Mouse (Mus musculus) right cerebral cortex, postnatal 4 days (tissue): Measurements from ENCODE around the gene Nkain2.
"Not testable (repeated sequence)": the region's sequence is repeated elsewhere in the genome, so short reads cannot be mapped to it uniquely, and the experiment has no call there.

Experiments used
- DNase-seq: peaks from one replicate; pipeline ENCODE4 v3.0.0-alpha.2; 2022

The Nkain2 gene

GRCm38 (mm10) chr10:32052546-32053295 lies 837.5 kb downstream of the Nkain2 start:
- DNase-seq, result no peak

- DNase-seq, result peak; percentile 8
These were observed 838.2 kb downstream of the Nkain2 start for GRCm38 (mm10) chr10:32052045-32052444.

GRCm38 (mm10) chr10:32029996-32030395 lies 860.3 kb downstream of the Nkain2 start:
- no peak for DNase-seq

GRCm38 (mm10) chr10:32018385-32018784 lies 871.9 kb downstream of the Nkain2 start:
- DNase-seq, result no peak

GRCm38 (mm10) chr10:32001216-32001753 lies 889.0 kb downstream of the Nkain2 start:
- DNase-seq, result no peak

- no peak for DNase-seq
These were observed 897.1 kb downstream of the Nkain2 start for GRCm38 (mm10) chr10:31993205-31993604.

- no peak for DNase-seq
These were observed 911.9 kb downstream of the Nkain2 start for GRCm38 (mm10) chr10:31978387-31978786.

GRCm38 (mm10) chr10:31947178-31947726 lies 943.0 kb downstream of the Nkain2 start:
- DNase-seq, result no peak

GRCm38 (mm10) chr10:31931961-31932360 lies 958.3 kb downstream of the Nkain2 start:
- DNase-seq, result no peak

- no peak for DNase-seq
These were observed 962.6 kb downstream of the Nkain2 start for GRCm38 (mm10) chr10:31927657-31928056.

- DNase-seq, result not testable (repeated sequence)
These were observed 969.4 kb downstream of the Nkain2 start for GRCm38 (mm10) chr10:31920901-31921300.

- DNase-seq, result no peak
These were observed 982.8 kb downstream of the Nkain2 start for GRCm38 (mm10) chr10:31907488-31907887.

- no peak for DNase-seq
These were observed 990.8 kb downstream of the Nkain2 start for GRCm38 (mm10) chr10:31899501-31899900.

GRCm38 (mm10) chr10:31873323-31873895 lies 1016.9 kb downstream of the Nkain2 start:
- DNase-seq, result no peak

GRCm38 (mm10) chr10:31868275-31868674 lies 1022.0 kb downstream of the Nkain2 start:
- no peak for DNase-seq

GRCm38 (mm10) chr10:31827041-31827440 lies 1063.2 kb downstream of the Nkain2 start:
- DNase-seq, result no peak

- DNase-seq, result no peak
These were observed 1077.7 kb downstream of the Nkain2 start for GRCm38 (mm10) chr10:31812543-31812942.

- DNase-seq, result peak; percentile 71
These were observed 1147.7 kb downstream of the Nkain2 start for GRCm38 (mm10) chr10:31742443-31743057.

GRCm38 (mm10) chr10:31728036-31728435 lies 1162.2 kb downstream of the Nkain2 start:
- DNase-seq, result no peak

- no peak for DNase-seq
These were observed 1243.0 kb downstream of the Nkain2 start for GRCm38 (mm10) chr10:31647270-31647669.

GRCm38 (mm10) chr10:31646083-31646482 lies 1244.2 kb downstream of the Nkain2 start:
- DNase-seq, result no peak
